Mouse (Mus musculus) G1E (cell line): ENCODE measurements around the gene Coasy.

Experiments used
- CTCF ChIP-seq: IDR thresholded peaks from 2 replicates; pipeline ENCODE4 v1.5.1; 2012; ENCODE audit warnings: low read depth, low read length, inconsistent platforms, mixed read lengths
- GATA1 ChIP-seq: IDR thresholded peaks from 2 replicates; pipeline ENCODE4 v1.6.1; 2012; ENCODE audit warnings: borderline replicate concordance, low read length, inconsistent platforms, mixed read lengths
- POLR2AphosphoS5 ChIP-seq: IDR thresholded peaks from 2 replicates; pipeline ENCODE4 v1.6.1; 2012; ENCODE audit warnings: low read depth, low read length, inconsistent platforms; ENCODE audit not compliant: insufficient replicate concordance

DNA sequence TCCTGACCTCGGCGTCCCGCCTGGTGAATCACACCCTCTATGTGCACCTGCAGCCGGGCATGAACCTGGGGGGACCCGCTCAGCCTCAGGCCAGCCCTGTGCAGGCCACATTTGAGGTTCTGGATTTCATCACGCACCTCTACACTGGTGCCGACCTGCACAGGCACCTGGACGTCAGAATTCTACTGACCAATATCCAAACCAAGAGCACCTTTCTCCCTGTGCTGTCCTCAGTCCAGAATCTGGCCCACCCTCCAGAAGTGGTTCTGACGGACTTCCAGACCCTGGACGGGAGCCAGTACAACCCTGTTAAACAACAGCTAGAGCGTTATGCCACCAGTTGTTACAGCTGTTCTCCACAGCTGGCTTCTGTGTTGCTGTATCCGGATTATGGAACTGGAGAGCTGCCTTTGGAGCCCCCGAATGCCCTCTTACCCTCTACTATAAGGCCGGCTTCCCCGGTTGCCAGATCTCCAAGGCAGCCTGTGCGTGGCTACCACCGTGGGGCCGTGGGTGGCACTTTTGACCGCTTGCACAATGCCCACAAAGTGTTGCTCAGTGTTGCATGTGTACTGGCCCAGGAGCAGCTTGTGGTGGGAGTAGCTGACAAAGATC, 825 bp downstream of the Coasy start:
- TF ChIP-seq CTCF (no peak), POLR2AphosphoS5 (no peak), GATA1 (no peak)
